Mouse (Mus musculus) intestine, postnatal 0 days (tissue): ENCODE measurements at regions not wholly inside any gene's neighbourhood (a gene's known extent, or its start where the extent isn't known, plus 50 kb on each side); places are given as distances from the start of the nearest gene placed in this dataset.

ENCODE experiments used
- ATAC-seq: fragments of 200-750 bp; cut with Nextera tagmentation; 2 replicates; pipeline ENCODE4 v1.8.0; 2017; ENCODE audit warnings: mild to moderate bottlenecking, moderate TSS enrichment, moderate library complexity
- H3K27ac ChIP-seq: fragments of 300-500 bp; sonication (generic); 2 replicates; pipeline ENCODE4 v1.5.1; 2014; ENCODE audit warnings: mild to moderate bottlenecking, low read depth, low read length, moderate library complexity
- H3K27me3 ChIP-seq: fragments of 300-500 bp; sonication (generic); replicated peaks from 2 replicates; pipeline ENCODE4 v1.6.1; 2014; ENCODE audit warnings: low read length, mixed read lengths; ENCODE audit not compliant: control insufficient read depth, insufficient read depth
- H3K36me3 ChIP-seq: fragments of 300-500 bp; sonication (generic); 2 replicates; pipeline ENCODE4 v1.6.1; 2014; ENCODE audit warnings: mild to moderate bottlenecking, moderate library complexity; ENCODE audit not compliant: control insufficient read depth, insufficient read depth
- H3K4me1 ChIP-seq: fragments of 300-500 bp; sonication (generic); replicated peaks from 2 replicates; pipeline ENCODE4 v1.6.1; 2014; ENCODE audit warnings: antibody characterized with exemption, low read length, mixed read lengths; ENCODE audit not compliant: control insufficient read depth, insufficient read depth
- H3K4me2 ChIP-seq: fragments of 300-500 bp; sonication (generic); replicated peaks from 2 replicates; pipeline ENCODE4 v1.6.1; 2014; ENCODE audit warnings: low read depth, mild to moderate bottlenecking, moderate library complexity
- H3K4me3 ChIP-seq: fragments of 300-500 bp; sonication (generic); 2 replicates; pipeline ENCODE4 v1.5.1; 2014; ENCODE audit warnings: low read depth, low read length
- H3K9ac ChIP-seq: fragments of 300-500 bp; sonication (generic); 2 replicates; pipeline ENCODE4 v1.6.1; 2014; ENCODE audit warnings: mild to moderate bottlenecking, low read depth, low read length
- H3K9me3 ChIP-seq: fragments of 300-500 bp; sonication (generic); 2 replicates; pipeline ENCODE4 v1.6.1; 2016; ENCODE audit warnings: mixed run types; ENCODE audit not compliant: control insufficient read depth
- CTCF ChIP-seq: sonication (generic); IDR thresholded peaks from 2 replicates; pipeline ENCODE4 v1.5.1; 2016; ENCODE audit warnings: low read depth, mild to moderate bottlenecking, control low read depth, antibody characterized with exemption, moderate library complexity
- WGBS: fragments of 180-500 bp; shearing (Covaris S2); extraction: QIAGEN DNeasy Blood & Tissue Kit; methylation state at CpG from one replicate; pipeline ENCODE4 v1.1.7; 2014; 5-methylcytosine and 5-hydroxymethylcytosine counted together

DNA sequence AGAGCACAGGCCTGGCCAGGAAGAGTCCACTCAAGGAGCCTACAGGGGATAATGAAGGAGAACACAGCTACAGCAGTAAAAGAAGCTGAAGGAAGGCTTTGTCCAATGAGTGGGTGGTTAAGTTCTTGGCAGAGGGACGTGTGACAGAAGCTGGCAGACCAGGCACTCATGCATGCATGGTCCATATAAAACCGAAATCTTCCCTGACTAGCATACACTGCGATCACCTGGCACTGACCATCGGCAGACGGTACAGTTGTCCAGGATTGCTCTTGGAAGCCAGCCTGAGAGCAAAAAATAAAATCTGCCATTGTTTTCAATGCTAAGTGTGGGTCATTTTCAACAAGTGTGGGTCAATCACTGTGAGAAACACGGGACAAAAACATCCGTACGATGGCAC, 464.4 kb downstream of the Lrig3 start:
- Histone ChIP-seq H3K4me2 (no peak overlapping the region), H3K4me1 (no peaks in the 10 kb centered on the region), H3K4me3 (no peak overlapping the region), H3K9ac (no peak overlapping the region), H3K27me3 (no peaks in the 10 kb centered on the region), H3K27ac (no peak overlapping the region), H3K9me3 (no peaks in the 10 kb centered on the region), H3K36me3 (no peaks in the 10 kb centered on the region)
- 92% methylated on average over 8 of the region's 8 CpGs for WGBS
- no peak for ATAC-seq
- TF ChIP-seq CTCF, result no peak

DNA sequence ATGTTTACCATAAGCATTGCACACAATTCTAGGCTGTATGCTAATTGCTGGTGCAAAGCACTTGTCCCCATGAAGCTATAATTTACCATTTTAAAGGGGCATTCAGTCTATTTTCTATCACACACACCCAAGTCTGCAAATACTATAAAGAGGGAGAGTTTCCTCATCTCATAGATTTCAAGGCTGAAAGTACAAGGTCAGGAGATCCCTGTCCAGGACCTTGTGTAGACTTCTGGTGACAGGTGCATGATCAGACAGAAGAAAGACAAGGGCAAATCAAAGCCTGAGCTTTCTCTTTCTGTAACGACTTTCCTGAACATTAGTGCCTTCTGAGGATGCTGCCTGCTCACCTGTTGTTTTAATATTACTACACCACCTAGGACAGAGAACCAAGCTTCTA, 463.5 kb downstream of the Lrig3 start:
- no peaks in the 10 kb centered on the region for H3K36me3 ChIP-seq
- 0 out of 2 replicates have a peak, but pooled peaks have one; percentile 33 for ATAC-seq
- H3K4me2 ChIP-seq, result no peak overlapping the region
- H3K4me3 ChIP-seq, result no peak overlapping the region
- H3K9ac ChIP-seq, result no peak overlapping the region
- H3K27me3 ChIP-seq, result no peaks in the 10 kb centered on the region
- H3K27ac ChIP-seq, result no peak overlapping the region
- no peaks in the 10 kb centered on the region for H3K9me3 ChIP-seq
- no peaks in the 10 kb centered on the region for H3K4me1 ChIP-seq
- TF ChIP-seq CTCF, result no peak
- WGBS, result 35% methylated on average over 1 of the region's 1 CpGs

DNA sequence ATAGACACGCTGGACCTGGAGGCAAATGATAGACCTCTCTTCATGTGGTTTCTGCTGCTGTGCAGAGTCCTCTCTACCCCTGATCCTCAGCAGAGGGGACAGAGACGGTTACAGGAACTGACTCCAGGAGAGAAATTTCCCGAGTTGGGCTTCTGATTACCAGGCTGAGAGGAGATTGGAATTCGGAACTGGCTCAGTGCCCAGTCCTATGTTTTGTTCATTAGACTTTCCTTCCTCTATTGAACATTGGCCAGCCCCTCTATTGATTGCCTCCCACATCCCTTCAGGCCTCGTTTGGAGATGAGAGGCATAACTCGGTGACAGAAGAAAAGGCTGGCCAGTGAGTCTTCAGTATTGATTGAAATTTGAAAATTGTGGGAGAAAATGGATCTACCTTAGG, 456.1 kb downstream of the Lrig3 start:
- no peaks in the 10 kb centered on the region for H3K36me3 ChIP-seq
- H3K4me2 ChIP-seq, result no peak overlapping the region
- 47% methylated on average over 6 of the region's 6 CpGs for WGBS
- H3K9me3 ChIP-seq, result no peaks in the 10 kb centered on the region
- H3K27me3 ChIP-seq, result no peaks in the 10 kb centered on the region
- H3K9ac ChIP-seq, result no peak overlapping the region
- H3K4me1 ChIP-seq, result no peaks in the 10 kb centered on the region
- no peak overlapping the region for H3K4me3 ChIP-seq
- no peak for ATAC-seq
- TF ChIP-seq CTCF, result no peak
- H3K27ac ChIP-seq, result no peak overlapping the region

DNA sequence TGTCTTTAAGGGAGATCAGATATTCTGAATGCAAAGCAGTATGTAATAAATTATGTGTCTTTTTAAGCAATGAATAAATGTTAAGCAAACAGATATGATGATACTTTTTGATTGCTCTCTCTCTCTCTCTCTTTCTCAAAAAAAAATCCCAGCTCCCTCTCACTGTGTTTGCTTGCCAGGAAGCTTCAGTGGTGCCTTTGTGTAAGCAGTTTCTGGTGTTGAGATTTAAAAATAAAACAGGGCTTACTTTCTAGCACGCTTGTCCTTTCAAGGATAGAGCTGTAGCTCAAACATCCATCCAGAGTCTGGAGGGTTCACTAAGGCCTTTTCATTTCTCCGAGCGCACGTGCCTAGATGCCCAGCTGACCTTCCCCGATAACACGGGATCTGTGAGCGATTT, 447.8 kb downstream of the Lrig3 start:
- TF ChIP-seq CTCF, result no peak
- H3K4me2 ChIP-seq, result no peak overlapping the region
- H3K4me1 ChIP-seq, result no peaks in the 10 kb centered on the region
- no peak overlapping the region for H3K4me3 ChIP-seq
- no peaks in the 10 kb centered on the region for H3K27me3 ChIP-seq
- WGBS, result 55% methylated on average over 7 of the region's 7 CpGs
- H3K36me3 ChIP-seq, result no peaks in the 10 kb centered on the region
- no peak overlapping the region for H3K9ac ChIP-seq
- ATAC-seq, result no peak
- no peaks in the 10 kb centered on the region for H3K9me3 ChIP-seq
- no peak overlapping the region for H3K27ac ChIP-seq

DNA sequence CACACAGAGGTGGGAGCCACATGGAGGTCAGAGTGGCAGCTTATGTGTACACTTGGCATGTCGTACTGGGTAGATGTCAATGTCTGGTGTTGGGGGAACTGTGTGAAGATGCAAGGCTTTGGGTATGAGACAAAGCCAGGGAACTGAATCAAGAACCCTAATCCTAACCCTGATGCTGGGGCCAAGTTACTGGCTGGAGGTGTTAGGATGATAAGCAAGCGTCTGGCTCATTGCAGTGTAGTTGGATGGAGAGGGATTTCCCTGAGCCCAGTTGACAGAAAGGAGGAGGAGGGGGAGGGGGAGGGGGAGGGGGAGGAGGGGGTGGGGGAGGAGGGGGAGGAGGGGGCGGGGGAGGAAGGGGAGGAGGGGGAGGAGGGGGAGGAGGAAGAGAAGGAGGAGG, 426.3 kb downstream of the Lrig3 start:
- Histone ChIP-seq H3K4me3 (no peak overlapping the region), H3K27me3 (no peaks in the 10 kb centered on the region), H3K4me1 (no peaks in the 10 kb centered on the region), H3K36me3 (no peaks in the 10 kb centered on the region), H3K4me2 (no peak overlapping the region), H3K27ac (no peak overlapping the region), H3K9ac (no peak overlapping the region), H3K9me3 (no peaks in the 10 kb centered on the region)
- ATAC-seq, result no peak
- TF ChIP-seq CTCF, result no peak
- 75% methylated on average over 2 of the region's 3 CpGs for WGBS

DNA sequence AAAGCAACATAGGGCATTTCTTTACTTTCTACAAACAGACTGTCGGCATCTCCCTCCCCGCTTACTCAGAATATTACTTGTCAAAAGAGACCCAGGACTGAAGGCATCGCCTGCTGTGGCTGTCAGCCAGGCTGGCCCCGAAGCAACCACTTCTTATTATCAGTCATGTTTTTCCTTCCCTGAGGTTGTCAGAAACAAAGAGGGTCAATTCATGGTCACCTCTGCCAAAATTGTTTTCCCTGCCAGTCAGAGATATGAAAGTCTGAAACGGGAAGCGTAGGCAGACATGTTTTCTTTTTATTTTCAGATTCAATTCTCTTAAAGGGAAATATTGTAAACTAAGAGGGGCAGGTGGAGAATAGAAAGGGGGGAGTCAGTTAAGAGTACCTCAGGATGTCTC, 425.8 kb downstream of the Lrig3 start:
- H3K9ac ChIP-seq, result no peak overlapping the region
- H3K4me2 ChIP-seq, result no peak overlapping the region
- no peaks in the 10 kb centered on the region for H3K4me1 ChIP-seq
- H3K27me3 ChIP-seq, result no peaks in the 10 kb centered on the region
- H3K27ac ChIP-seq, result no peak overlapping the region
- WGBS, result 70% methylated on average over 6 of the region's 6 CpGs
- no peak overlapping the region for H3K4me3 ChIP-seq
- H3K9me3 ChIP-seq, result no peaks in the 10 kb centered on the region
- H3K36me3 ChIP-seq, result no peaks in the 10 kb centered on the region
- no peak for ATAC-seq
- TF ChIP-seq CTCF, result no peak

DNA sequence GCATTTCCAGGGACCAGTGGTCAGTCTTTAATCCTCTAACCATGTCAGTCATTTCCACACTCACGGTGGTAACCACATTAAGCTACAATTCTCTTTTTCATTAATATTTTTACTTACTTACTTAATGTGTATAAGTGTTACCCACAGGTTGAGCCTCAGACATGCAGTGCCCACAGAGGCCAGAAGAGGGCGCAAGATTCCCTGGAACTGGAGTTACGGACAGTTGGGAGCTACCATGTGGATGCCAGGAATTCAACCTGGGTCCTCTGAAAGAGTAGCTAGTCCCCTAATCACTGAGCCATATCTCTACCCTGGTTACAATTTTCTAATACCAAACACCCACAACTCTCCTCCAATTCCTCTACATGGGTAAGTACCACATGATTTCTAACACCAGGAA, 420.5 kb downstream of the Lrig3 start:
- Histone ChIP-seq H3K27me3 (no peaks in the 10 kb centered on the region), H3K4me3 (no peak overlapping the region), H3K36me3 (no peaks in the 10 kb centered on the region), H3K4me2 (no peak overlapping the region), H3K9me3 (no peaks in the 10 kb centered on the region), H3K9ac (no peak overlapping the region), H3K4me1 (no peaks in the 10 kb centered on the region), H3K27ac (no peak overlapping the region)
- WGBS, result 72% methylated on average over 3 of the region's 3 CpGs
- peak; percentile 39 for TF ChIP-seq CTCF
- ATAC-seq, result no peak
